14 mouse cellular contexts compared by ENCODE assay signal in the genomic region with DNA sequence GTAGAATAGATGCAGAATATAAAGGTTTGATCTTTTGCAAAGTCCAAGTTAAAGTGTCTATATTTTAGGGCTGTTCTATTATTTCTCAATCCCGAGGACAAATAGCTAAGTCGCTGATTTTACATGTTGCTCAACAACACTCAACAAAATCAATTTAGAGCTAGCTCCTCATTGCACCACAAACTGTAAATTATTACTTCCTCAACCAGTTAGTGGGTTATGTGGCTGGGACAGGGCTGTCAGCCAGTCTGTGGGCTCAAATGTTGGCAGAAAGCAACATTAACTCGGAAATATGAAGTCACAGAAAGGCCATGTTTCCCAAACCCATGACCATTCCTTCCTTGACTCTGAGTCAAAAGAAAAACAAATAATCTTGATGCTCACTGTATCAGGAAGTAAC.
DNase-seq lines count a peak whose midpoint lies in the region; ATAC-seq and TF ChIP-seq lines count a peak whose summit lies in the region.
"Had no signal": no experiment of that assay in that cellular context is flagged by ENCODE, and none has a peak within 500 bp of the region (broad histone marks: within the 10 kb centered on the region; RNA-seq: fewer than 3 reads in every experiment).

No protein-coding gene starts in this region.

- H3K9ac ChIP-seq in kidney, postnatal 0 days (ENCODE audit: low read depth, low read length): no peak overlapping the region
- H3K9ac ChIP-seq: forebrain, postnatal 0 days; hindbrain, embryonic 12.5 days had no signal

- H3K4me3 ChIP-seq in kidney, postnatal 0 days (replicated peaks; ENCODE audit: low read depth, low read length): no peak overlapping the region
- H3K4me3 ChIP-seq: hindbrain, embryonic 12.5 days had no signal

- no peaks in the 10 kb centered on the region for H3K27me3 ChIP-seq in kidney, postnatal 0 days (ENCODE audit: insufficient read depth, low read length)
- H3K27me3 ChIP-seq: hindbrain, embryonic 12.5 days had no signal

- no peaks in the 10 kb centered on the region for H3K9me3 ChIP-seq in kidney, postnatal 0 days (replicated peaks; ENCODE audit: low read length)
- H3K9me3 ChIP-seq: hindbrain, embryonic 12.5 days had no signal

- 49% methylated on average over 3 of the region's 3 CpGs for WGBS in kidney, postnatal 0 days

- peak; percentile 18 for DNase-seq in adrenal gland, adult 2 months
- no peak for DNase-seq in adrenal gland, postnatal 25 days
- peak; percentile 31 for DNase-seq in kidney, postnatal 0 days (ENCODE audit: low spot score)
- no peak for DNase-seq in kidney, adult 18-20 months
- DNase-seq in kidney, postnatal 10 days: peak; percentile 9
- no peak for DNase-seq in spleen, adult 12 weeks (ENCODE audit: low spot score)
- DNase-seq: cerebellum, adult 11 months; forebrain, postnatal 0 days; retina, postnatal 1 day had no signal

- no peaks in the 10 kb centered on the region for H3K4me1 ChIP-seq in kidney, postnatal 0 days (replicated peaks; ENCODE audit: insufficient read depth, low read length)
- H3K4me1 ChIP-seq: hindbrain, embryonic 12.5 days had no signal

- ATAC-seq in kidney, postnatal 0 days (replicated peaks; ENCODE audit: low FRiP score, low read depth): no peak
- ATAC-seq in megakaryocyte progenitor cell, adult 5-6 weeks (replicated peaks; ENCODE audit: poor library complexity): peak; percentile 99
- ATAC-seq in erythroblast, adult 5-6 weeks (replicated peaks; ENCODE audit: low FRiP score, poor library complexity, severe bottlenecking): no peak
- ATAC-seq: forebrain, postnatal 0 days; intestine, postnatal 0 days; midbrain, embryonic 16.5 days had no signal

- H3K36me3 ChIP-seq in kidney, postnatal 0 days (ENCODE audit: insufficient read depth, low read length): no peaks in the 10 kb centered on the region
- H3K36me3 ChIP-seq: hindbrain, embryonic 12.5 days had no signal

- no peak for TF ChIP-seq CTCF in kidney, postnatal 0 days (IDR thresholded peaks at IDR 0.05; ENCODE audit: low read depth)

- H3K4me2 ChIP-seq in kidney, postnatal 0 days (ENCODE audit: low read length): no peak overlapping the region
- H3K4me2 ChIP-seq: hindbrain, embryonic 12.5 days had no signal

- no peak overlapping the region for H3K27ac ChIP-seq in kidney, postnatal 0 days
- H3K27ac ChIP-seq: hindbrain, embryonic 12.5 days had no signal

Comparison
In these comparisons a context has a peak if more than half of its experiments do, and no peak if none do; other contexts are left out.
1. DNase-seq: peak in adrenal gland, adult 2 months (single experiment), kidney, postnatal 0 days (single experiment) and kidney, postnatal 10 days (single experiment); none in adrenal gland, postnatal 25 days (single experiment), kidney, adult 18-20 months (single experiment) and spleen, adult 12 weeks (single experiment).